Comparison of ENCODE assay signal across 13 mouse cellular contexts in genomic region chr13:112351943-112352342, GRCm38 (mm10).
"Had no signal": no experiment of that assay in that cellular context is flagged by ENCODE, and none has a peak within 500 bp of the region (broad histone marks: within the 10 kb centered on the region; RNA-seq: fewer than 3 reads in every experiment).

No protein-coding gene starts in this region.

- ATAC-seq: intestine, postnatal 0 days; midbrain, embryonic 13.5 days had no signal

- H3K9ac ChIP-seq: limb, embryonic 12.5 days; liver, embryonic 15.5 days; midbrain, embryonic 13.5 days; neural tube, embryonic 15.5 days had no signal

- H3K36me3 ChIP-seq: limb, embryonic 12.5 days; liver, embryonic 15.5 days; midbrain, embryonic 13.5 days had no signal

- H3K27ac ChIP-seq: left cerebral cortex, adult 2 months; limb, embryonic 12.5 days; liver, embryonic 15.5 days; midbrain, embryonic 13.5 days; neural tube, embryonic 15.5 days had no signal

- H3K27me3 ChIP-seq: limb, embryonic 12.5 days; liver, embryonic 15.5 days; midbrain, embryonic 13.5 days; neural tube, embryonic 15.5 days had no signal

- H3K4me3 ChIP-seq: left cerebral cortex, adult 2 months; limb, embryonic 12.5 days; liver, embryonic 15.5 days; midbrain, embryonic 13.5 days; neural tube, embryonic 15.5 days had no signal

- H3K4me1 ChIP-seq: liver, embryonic 15.5 days had no signal

- DNase-seq: kidney, adult 8-10 months; kidney, postnatal 25 days; lung, postnatal 14 days; right cerebral cortex, adult 18-20 months; right cerebral cortex, postnatal 25 days; thymus, adult 18-20 months; thymus, postnatal 14 days had no signal

- H3K9me3 ChIP-seq: liver, embryonic 15.5 days; midbrain, embryonic 13.5 days had no signal

- H3K4me2 ChIP-seq: limb, embryonic 12.5 days; liver, embryonic 15.5 days; midbrain, embryonic 13.5 days; neural tube, embryonic 15.5 days had no signal
